Mouse (Mus musculus): ENCODE results near the gene Zic1.
A peak's percentile ranks its signal among the peaks of the same experiment; 100 is the strongest.

Gene Zic1

DNA sequence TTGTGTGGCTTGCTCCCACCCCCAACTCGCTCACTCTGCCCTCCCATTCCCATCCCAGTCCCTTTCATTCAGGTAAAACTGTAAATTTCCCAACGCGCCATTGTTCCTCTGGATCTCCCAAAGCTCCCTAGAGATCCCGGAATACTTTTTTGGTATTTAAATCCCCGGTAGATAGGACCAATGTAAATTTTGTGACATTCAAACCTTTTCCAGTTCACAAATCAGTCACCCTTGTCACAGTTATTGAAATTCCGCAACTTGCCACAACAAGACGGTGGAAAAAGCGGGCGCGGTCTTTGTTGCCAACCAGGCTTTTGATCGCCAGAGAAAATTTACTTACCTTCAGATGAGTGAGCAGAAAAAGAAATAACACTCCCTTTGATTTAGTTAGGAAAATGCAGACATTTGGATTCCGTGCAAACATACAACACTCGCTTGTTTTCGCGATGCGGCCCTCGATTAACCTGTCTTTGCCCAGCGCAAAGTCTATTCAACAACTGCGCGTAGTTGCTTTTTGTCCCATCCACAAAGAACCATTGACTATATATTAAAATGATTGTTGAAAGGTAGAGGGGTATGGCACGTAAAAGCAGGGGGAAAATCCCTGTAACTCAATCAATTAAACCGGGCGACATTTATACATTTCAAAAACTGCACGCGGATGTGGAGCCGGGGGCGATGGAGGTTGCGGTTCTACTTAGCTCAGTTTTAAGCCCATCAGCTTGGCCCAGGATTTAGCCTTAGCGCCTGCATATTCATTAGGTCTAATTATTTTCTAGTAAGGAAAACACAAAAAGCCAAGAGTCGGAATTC lies 1.6 kb upstream of the Zic1 start:
- DNase-seq, result no peak

DNA sequence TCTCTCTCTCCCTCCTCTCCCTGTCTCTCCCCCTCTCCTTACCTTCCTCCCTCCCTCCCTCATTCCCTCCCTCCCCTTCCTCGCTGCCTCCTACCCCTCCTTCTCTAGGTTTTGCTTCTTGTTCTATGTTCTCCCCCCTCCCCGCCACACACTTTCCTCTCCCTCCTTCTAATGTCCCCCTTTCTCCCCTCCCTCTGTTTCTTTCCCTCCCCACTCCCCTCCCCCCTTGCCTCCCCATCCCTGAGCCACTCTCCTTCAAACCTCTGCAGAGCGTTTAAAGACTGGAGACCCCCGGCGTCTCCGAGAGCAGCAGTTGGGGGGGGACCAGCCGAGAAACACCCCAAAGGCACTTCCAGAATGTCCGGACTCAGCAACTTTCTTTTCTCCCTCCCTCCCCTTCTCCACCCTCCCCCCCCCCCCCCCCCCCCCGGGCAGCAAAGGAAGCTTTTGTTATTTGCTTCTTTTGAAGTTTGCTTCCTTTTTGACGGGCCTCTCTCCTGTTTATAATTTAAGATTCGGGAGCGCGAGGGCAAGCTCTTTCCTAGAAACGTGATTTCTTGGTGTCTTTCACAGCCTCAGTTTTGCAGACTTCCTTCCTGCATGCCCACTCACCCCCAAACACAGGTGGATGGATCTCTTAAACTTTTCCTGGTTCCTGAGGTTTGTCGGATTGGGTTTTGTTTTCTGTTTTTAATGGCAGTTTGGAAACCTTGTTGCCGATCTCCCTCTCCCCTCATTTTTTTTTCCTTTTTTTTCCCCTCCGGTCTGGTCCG lies 802 bp upstream of the Zic1 start:
- no peak for DNase-seq

DNA sequence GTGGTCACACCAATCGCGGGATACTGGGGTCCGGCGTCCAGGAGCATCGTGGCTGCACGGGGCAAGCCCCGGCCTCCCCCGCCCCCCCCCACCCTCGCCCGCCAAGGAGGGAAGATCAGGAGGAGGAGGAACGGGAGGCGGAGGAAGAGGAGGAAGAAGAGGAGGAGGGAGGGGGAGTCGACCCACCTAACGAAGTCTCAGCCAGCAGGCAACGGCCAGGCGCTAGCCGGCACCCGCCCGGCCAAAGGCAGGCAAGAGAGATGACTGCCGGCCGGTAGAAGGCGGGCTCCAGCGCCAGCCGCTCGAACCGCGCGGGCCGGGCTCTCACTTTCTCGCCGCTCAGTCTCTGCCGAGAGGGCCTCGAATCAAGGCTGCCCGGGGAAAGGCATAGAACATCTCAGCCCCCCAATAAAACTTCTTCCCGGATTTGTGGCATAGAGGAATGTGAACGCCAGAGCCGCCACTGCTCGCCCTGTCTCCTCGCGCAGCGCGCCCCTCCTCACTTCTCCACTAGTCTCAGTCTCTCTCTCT lies 574 bp downstream of the Zic1 start:
- DNase-seq, result peak in 1 of 2 experiments; percentile 34

DNA sequence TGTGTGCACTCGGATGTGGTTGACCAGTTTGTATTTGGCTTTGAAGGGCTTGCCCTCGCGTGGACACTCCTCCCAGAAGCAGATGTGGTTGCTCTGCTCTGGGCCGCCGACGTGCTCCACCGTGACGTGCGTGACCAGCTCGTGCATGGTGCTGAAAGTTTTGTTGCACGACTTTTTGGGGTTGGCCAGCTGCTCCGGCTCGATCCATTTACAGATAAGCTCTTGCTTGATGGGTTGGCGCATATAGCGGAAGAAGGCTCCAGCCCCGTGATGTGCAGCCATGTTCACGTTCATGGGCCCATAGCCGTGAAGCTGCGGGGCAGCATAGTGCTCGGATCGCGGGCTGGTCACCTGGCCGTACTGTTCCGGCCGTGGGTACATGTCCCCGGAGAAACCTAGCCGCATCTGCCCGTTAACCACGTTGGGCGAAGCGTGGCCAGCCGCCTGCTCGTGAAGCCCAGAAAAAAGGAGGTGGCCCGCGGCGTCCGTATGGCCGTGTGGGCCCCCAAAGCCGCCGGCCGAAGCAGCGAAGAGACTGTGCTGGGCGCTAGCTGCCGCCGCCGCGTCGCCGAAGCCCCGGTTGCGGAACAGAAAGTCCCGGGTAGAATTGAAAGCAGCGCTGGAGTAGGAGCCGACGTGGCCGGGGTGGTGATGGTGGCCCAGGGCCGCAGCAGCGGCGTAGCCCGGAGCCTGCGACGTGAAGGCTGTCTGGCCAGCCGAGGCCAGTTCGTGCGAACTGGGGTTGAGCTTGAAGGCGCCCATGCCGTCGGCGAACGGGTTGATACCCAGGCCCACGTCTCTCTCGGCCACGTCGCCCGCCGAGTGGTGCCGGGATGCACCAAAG lies 1.3 kb downstream of the Zic1 start:
- peak in 1 of 2 experiments; percentile 35 for DNase-seq

DNA sequence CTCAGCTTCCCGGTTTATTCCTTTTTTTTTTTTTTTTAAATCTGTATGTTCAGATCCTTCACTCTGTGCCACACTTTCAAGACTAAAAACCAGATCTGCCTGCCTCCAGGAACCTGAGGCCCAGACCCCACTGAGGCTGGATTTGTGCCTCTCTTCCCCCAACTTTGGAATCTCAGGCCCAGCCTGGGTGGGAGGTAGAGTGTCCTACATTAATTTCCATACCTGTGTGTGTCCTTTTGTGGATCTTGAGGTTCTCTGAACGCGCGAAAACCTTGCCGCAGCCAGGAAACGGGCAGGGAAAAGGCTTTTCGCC lies 1.8 kb downstream of the Zic1 start:
- no peak for DNase-seq

DNA sequence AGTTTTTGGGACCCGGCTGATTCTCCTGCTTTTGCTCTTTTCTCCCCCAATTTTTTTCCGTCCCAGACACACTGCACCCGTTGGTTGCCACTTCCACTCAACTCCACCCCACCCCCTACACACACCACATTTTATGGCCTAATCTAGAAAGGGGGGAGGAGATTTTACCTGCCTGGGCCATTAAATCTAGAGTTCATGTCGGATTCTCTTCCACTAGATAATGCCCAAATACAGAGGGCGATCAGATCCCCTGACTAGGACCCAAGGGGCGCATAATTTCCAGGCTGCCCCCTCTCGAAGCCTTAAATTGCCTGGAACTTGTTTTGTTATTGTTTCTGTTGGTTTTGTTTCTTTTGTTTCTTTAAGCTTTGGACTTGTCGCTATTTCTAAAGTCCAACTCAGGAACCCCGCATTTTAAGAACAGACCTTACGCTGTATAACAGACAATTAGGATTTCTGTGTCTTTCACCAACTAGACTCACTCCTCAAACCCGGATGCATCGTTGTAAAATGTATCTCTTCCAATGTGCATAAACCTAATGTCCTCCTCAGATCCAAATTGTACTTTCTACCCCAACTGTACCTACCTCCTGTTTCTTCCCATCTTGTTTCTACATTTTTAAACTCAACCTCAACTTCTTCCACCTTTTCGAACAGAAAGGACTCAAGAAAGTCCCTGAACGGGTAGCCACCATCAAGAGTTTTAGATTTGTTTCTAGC lies 2.4 kb downstream of the Zic1 start:
- no peak for DNase-seq

DNA sequence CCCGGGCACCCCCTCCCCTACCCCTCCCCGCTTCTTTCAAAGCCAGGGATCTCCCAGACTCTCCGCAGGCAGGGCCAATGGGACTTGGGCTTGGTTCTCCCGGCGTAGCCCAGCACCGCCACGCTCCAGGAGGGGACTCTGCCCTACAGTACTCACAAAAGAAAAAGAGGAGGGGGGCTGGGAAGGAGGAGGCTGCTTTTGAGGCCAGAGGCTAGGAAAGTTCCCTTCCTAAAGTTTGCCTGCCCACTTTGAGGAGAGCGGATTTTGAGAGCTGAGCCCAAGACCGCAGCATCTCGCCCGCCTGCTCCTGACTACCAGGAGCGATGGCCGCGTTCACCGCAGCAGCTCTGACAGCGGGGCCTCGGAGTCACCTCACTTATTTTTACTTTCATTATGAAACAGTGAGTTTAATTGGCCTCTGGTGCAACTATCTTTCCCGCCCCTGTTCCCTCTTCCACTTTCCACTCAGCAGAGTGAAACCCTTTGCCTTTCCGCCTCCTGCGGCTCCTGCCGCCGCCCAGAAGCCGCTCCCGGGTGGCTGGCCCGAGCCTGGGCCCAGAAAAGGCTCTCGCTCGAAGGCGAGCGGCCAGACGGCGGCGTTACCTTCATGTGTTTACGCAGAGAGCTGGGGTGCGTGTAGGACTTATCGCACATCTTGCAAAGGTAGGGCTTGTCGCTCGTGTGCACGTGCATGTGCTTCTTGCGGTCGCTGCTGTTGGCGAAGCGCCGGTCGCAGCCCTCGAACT lies 3.6 kb downstream of the Zic1 start, which contains the start of gene Zic4:
Gene Zic4 (plus strand): TSS at position 558 of the 746 bp plus-strand sequence.
- no peak for DNase-seq

DNA sequence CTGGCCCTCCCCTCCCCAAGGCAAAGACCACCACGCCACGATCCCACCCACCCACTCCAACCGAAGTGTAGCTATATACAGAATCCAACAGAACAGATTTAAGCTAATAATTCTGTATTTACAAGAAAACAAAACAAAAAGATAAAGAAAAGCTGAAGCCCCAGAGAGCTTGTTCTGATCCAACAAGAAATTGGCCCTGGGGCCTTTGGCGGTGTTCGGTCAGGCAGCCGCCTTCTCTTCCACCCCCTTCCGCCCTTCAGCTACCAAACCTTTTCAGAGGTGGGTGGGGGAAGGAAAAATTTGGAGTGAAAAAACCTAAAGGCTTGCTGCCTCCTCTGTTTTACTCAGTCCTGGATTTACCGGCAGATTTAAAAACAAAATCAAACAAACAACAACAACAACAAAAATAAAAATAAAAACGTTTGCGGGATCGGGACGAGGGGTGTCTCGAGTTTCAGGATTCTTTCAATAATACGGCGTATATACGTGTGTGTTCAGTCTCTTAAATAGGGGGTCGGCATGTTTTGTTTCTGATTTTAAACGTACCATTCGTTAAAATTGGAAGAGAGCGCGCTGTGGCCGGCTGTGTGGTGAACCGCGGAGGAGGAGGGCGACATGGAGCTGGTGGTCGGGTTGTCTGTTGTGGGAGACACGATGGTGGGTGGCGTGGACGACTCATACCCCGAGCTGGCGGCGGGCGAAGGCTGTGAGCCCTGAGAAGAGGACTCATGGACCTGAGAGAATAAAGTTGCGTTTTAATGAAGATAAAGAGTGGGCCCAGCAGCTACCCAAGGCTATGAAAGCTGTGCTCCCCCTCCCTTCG lies 4.4 kb downstream of the Zic1 start:
- DNase-seq, result no peak

DNA sequence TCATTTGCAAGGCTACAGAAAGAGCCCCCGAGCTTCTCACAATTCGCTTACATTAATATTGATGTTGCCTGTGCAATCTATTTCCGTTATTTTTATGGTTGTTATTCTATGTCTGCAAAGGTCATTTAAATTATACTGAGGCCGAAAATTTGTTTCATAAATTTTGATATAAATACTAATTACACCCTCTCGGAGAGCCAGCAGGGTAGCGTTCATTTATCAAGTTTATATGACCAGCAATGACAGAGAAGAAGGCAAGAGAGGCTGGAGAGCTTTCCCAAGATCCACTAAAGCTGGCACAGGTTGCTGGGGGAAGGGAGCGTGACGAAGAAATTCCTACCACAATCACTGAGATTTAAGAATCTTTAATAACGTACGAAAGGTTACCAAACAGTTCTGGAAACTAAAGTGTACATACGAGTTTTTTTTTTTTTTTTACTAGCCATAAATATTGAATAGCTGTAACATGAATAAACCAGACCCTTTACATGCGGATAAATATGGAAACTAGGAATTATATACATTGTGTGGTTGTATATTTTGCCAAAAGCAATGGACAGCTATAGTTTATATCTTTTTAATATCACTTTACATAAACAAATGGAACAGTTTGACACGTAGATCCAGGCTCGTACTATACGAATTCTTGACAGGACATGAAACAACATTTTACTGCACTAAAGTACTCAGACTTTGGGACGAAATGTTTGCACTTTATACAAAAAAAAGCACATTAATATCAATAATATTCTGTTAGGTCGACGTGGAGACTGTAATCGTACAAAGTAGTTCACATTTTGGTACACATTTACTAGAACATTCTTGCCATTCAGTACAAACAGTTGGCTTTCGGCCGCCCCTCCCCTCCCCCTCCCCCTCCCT lies 5.2 kb downstream of the Zic1 start:
- DNase-seq, result no peak

DNA sequence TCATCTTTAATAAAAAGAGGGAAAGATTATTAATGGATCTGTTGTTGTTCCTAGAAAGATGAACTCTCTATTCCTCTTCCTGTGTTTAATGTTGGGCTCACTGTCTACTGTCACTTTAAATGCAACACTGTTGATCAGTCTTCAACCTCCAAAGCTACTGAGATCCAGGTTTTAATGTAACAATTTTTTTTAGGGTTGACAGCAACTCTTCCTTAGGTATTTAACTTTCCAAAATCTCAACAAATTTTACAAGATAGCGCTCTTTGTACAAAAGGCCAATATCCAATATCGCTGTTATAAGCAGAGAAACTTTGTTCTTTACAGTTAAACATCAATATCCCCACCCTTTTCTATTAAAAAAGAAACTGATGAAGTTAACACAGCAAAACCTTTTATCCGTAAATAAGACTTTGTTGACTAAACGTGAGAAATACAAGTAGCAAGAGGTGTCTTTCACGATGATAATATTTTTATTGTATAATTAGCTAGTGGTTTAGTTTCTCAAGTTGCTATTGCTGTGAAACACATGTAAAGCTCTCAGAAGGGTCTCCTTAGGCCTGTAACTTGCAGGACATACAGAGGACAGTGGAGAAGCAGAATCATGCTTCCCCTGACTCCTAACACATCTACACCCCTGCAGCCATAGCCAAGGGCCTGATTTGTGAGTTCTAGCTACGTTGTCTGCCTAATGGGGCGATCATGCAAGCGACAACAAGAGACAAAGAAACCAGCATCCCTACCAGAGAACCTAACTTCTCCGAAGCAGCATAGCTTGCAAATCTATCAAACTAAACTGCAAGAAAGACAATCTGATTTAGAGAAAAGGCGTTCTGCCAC lies 6.5 kb downstream of the Zic1 start:
- no peak for DNase-seq

DNA sequence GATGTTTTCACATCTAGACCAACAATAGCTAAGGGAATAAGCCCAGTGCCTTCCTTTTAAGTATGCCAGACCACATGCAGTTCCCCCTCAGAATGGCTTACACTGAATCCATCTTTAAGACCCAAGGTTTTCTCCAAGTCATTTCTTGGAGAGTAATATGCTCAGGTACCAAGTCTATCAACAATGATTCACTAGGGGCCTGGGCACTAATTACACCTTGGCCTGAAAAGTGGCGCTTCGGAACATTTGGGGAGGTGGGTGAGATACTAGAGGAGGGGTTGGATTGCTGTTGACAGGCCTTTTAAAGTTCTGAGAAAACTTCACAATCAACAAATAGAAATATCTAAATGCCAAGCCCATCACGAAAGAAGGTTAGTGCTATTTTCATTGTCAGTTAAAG lies 8.3 kb downstream of the Zic1 start:
- no peak for DNase-seq

DNA sequence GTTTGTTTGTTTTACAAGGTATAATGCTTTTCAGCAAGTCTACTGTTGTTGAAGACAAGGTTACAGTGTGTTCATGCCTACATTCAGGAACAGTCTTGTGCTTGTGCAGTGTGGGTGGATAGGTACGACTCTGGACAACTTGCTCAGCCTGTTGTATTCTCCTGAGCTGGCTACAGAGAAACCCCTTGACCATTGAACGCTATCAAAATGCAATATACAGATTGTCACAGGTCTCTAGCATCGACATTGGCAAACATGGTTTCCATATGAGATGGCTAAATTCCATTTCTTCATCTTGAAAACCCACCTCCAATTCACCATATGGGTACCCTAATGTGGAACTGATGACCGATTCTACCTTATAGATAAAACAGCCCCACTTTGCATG lies 9.3 kb downstream of the Zic1 start:
- DNase-seq, result no peak

DNA sequence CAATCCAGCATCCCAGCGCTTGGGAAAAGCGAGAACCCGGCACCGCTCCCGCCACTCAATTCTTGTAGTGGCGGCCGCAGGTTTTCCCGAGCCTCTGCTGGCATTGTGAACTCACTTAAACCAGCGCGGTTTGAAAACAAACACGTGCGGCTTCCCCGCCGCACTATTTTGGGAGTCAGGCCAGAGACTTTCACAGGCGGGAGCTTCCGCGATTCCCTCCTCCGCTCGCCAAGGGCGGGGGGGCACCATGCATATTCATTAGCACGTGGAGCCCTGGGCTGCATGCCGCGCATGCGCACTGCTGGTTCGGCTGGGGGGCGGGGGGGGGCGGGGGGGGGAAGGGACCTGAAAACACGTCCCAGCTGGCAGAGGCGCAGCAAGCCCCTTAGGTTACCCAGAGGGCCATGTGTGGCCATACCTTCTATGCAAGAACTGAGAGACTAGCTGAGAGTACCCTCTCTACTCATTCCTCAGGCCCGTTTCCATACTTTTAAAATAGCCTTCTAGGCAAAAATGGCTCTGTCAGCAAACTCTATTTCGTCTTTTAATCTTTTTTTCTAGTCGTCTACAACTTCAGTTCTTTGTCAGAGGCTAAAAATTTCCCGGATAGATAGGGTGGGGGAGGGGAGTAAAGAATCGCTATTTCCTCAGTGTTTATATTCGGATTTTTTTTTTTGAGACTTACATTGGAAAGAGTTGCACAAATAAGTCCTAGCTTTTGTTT lies 9.8 kb downstream of the Zic1 start:
- peak in 1 of 2 experiments; percentile 30 for DNase-seq

DNA sequence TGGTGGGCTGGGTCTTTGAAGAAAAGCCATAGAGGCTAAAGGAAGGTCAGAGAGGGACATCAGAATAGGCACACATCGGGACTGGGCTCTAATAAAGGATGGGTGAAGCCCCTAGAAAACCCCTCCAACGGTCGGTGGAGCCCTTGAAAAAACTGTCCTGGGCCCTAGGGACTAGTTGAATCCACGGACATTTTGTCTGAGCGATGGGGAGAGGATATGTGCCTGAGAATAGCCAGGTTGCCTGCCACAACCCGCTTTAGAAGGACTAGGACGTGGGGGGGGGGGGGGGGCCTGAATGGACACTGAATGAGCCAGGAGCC lies 10.4 kb downstream of the Zic1 start:
- DNase-seq, result no peak

DNA sequence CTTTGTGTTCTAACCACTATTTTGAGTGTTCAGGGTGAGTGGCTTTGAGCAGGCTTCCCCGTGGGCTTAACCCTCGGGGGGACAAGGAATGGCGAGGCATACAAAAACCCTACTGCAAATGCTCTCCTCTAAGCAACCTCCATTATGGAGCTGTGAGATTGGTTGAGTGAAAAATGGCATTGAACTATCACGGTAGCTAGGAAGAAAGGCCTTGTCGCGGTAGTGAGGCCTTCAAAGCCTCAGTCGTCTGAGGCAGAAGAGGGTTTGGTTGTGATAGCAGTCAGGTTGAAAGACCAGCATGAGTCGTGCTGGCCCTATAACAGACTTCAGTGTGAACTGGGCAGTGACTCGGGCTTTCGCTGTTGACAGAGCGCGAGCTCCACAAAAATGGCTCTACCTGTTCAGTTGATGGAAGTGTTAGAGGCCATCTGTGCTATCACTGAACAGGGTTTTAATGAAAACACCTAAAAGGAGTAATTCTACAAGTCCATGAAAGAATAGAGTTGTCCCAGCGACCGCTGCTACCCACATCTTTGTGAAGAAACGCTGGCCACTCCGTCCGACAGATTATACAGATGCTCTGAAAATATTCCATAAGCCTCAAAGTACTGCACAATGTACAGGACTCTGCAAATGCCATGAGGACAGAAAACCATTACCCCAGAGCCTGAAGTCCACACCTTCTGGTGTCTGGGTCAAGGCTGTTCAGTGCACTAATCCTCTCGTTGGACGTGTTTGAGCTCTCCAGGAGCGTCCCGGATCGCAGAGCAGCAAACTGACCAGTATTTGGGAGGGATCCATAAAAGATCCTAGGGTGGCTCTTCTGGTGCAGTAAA lies 11.0 kb downstream of the Zic1 start:
- no peak for DNase-seq

DNA sequence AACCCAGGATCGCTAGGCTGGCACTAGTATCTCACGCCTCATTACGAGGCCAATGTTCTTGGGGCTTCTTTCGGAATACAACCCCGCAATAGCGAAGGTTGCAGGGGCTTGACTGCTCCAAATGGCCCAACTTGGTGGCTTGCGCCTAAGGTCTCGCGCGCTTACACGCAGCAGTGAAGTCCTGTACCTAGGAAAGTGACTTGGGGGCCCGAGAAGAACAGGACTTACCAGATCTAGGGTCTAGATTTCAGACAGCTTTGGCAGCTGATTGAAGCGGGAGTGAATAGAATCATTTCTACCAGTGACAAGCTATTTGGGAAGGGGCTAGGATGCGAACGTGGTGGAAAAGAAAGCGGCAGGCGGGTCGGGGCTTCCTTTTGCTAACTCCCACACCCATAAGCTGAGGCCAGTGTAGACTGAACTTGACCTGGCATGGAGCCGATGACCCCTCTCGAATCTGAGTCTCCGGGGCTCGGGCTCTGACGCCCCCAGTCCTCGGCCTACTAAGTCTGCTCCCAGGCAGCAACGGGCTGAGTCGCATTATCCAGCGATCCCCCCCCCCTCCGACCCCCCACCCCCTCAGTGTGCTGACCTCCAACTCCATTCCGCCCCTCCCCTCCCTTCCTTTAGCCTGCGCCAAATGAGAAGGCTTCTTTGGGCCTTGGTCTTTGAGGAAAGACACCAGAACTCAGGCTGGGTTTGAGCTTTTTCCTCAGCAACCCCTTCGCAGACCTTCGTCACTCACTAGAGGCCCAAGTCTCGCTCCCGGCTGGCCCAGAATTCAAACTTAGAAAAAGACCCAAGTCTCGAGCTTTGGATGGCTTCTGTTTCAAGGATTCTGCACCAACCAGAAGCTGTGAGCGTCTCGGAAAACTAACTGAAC lies 11.8 kb downstream of the Zic1 start:
- no peak for DNase-seq
